Mouse (Mus musculus) gastrocnemius, postnatal 25 days (tissue): ENCODE measurements at regions not wholly inside any gene's neighbourhood (a gene's known extent, or its start where the extent isn't known, plus 50 kb on each side); places are given as distances from the start of the nearest gene placed in this dataset.
A peak's percentile ranks its signal among the peaks of the same experiment; 100 is the strongest.
"Not testable (repeated sequence)": the region's sequence is repeated elsewhere in the genome, so short reads cannot be mapped to it uniquely, and the experiment has no call there.

Experiments used
- DNase-seq: peaks from one replicate; pipeline ENCODE4 v3.0.0; 2022

DNA sequence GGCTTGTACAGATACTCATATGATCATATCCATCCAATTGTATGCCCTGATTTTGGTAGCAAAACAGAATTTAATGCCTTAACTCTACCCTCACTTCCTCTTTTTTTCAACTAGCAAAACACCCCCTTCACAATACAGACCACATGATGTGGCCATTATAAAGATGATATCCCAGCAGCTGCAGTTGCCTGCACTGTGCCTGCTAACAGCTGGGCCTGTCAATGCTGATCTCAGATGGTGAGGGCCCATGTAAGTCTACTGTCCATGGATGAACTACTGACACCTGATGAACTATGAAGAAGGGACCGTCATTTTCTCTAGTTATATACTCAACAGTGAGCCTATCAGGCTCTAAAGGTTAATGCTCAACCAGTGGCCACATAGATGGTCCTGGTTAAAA, 191.8 kb upstream of the Fmr1 start:
- no peak for DNase-seq

DNA sequence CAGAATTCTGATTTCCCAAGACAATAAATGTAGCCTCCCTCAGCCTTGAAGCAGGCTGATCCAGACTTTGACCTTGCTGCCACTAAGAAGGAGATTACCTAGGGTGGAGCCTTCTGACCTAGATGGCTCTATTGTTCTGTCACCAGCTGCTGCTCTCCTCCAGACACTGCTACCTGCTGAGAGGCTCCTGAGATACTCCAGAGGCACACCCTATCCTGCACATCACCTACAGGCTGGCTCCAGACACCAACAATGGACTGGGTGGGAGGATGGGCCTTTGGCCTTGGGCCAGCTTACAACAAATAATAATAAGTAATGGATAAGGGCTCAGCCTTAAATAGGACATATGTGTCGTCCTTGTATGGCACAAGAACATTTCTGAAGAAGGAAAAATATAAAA, 186.3 kb upstream of the Fmr1 start:
- not testable (repeated sequence) for DNase-seq

DNA sequence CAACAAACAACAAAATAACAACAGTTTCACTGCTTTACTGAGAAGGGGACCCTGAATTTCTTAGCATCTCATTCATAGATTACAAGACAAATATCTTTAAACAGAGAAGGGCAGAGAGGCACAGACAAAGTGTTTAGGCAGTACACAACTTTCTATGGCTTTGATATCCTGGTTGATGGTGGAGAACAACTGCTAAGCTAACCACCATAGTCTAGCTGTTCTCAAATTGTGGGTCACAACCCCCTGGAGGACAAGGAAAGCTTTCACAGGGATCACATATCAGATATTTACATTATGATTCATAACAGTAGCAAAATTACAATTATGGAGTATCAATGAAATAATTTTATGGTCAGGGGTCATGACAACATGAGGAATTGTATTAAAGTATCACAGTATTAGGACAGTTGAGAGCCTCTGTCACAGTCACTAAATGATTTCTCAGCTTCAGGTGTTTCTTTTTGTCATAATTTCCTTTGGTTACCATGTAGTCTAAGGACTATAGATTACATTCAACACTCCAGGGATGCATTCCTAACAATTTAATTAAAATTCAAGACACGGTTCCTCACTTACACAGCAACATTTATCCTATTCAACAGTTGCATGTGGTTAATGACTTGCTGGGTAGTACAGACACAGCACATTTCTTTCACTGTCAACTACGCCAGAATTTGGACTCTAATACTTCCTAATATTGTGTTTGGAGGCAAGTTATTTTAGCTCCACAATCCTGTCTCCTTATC, 183.8 kb upstream of the Fmr1 start:
- DNase-seq, result no peak

DNA sequence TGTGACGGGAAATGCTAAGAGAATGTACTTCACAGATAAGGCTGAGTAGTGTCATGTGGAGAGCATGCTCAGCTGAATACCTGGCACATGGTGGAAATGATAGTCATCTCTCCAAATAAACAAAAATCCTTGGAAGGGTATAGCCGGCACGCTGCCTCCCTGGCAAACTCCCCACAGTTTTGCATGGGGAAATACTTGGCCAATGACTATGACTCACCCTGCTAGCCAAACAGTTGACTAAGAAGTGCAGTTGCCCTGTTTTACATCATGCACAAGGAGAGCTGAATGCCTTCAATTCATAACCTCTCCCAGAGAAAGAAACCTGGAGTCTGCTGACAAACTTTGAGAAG, 183.2 kb upstream of the Fmr1 start:
- peak; percentile 37 for DNase-seq

DNA sequence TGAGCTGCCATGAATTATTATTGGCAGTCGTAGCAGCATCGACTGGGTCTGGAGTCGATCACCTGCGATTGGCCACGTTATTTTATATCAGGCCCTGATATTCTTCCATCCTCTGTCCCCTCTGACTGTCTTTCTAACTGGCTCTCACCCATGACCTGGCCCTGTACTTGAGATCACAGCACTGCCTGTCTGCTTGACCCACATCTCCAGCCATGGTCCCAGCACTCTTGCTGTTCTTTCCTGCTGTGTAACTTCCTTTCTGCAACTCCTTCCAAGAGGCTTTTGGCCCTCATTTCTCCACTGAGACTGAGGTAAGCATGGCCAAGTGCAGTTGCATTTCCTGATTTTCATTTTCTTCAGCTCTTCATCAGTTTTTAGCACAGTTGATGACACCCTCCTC, 182.6 kb upstream of the Fmr1 start:
- DNase-seq, result peak; percentile 18

DNA sequence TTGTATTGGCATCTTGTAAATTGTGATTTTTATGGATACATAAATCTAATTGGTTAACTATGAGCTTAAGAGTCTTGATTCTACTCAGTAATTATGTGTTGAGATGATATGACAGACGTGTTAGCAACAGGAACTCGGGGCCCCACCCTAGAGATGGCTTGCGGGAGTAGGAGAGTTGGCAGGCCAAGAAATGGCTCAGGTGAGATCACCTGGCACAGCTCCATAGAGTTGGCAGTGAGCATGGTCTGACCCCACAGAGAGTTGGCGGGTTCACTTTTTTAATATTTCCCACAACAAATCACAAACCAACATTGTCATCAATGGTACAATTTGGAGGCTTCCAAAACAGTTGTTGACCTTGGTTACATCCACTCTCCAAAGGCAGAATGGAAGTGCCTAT, 180.5 kb upstream of the Fmr1 start:
- DNase-seq, result no peak

DNA sequence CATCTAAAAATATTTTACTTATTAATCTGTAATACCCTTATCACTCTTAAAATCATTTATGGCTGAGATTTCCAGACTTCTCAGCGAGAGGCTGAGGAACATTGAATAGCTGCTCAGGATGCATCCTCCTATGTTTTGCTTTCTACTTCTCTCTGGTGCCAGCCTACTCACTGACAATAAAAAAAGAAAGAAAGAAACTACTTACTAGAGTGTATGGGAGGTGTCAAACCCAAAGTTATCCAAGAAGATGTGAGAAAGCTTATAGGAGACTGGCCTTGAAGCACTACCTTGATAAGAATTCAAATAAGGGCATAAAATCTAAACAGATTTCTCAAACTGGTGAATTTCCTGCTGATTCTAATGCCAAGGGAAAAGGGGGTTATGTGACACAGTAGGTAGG, 175.4 kb upstream of the Fmr1 start:
- no peak for DNase-seq

DNA sequence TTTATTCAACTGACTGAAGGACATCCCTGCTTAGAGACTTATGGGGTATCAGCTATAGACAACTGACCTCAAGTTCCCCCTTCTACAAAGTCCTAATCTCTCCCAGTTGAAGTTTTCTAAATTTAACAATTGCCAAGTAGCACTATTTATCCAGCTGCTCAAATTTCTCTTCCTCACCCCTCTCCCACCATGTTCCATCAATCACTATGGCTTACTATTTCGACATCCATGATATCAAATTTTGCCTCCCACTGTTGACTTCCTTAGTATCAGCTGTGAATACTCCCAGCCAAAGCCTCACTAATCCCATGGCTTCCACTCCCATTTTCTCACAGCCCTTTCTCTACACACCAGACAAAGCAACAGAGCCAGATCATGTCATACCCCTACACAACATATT, 170.7 kb upstream of the Fmr1 start:
- no peak for DNase-seq

DNA sequence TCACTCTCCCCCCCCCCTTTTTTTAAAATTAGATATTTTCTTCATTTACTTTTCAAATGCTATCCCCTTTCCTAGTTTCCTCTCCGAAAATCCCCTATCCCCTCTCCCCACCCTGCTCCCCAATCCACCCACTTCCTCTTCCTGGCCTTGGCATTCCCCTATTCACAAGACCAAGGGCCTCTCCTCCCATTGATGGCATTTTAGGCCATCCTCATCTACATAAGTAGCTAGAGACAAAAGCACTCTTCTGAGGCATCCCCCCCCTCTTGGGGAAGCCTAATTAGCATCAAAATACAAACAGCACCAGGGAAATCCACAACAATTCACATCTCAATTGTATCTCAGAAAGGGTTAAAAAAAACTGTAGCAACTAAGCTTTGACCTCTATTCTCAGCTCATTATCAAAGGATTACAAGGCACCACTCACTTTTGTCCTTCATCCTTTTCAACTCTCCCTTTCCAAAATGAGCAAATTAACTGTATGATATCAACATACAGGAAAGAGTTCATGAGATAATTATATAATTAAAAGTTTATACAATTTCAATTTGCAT, 166.1 kb upstream of the Fmr1 start:
- no peak for DNase-seq

DNA sequence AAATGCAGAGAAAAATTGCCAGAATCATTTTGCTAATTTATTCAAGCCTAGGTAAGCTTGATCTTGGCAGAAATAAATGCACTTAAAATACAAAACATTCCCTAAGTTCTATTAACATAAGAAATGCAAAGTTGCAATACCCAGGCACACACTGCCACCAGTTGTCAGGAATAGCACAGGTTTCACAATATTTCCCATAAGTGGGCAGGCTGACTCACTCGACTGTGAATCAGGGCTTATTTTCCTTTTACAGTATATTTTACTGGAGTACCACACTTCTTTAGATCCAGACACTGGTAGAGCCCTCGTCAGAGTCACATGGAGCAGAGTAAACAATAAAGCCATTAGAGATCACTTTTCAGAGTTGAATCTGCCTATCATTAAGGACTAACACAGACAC, 131.8 kb upstream of the Fmr1 start:
- no peak for DNase-seq

DNA sequence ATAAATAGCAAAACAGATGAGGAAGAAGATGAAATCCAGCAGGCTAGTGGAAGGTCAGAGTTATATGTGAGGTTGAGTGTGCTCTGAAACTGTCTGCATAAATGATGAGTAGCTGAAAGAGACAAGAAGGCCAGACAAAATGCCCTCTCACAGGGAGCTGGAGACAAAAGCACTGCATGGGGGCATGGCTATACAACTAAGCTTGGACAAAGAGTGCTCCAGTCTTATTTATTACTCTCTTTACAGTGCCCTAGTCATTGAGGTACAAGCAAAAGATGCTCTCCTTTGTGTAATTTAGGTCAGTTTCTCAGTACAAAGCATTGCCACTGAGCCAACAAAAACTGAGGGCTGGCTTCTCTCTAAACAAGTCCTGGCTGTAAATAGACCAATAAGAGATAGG, 124.3 kb upstream of the Fmr1 start:
- DNase-seq, result no peak

DNA sequence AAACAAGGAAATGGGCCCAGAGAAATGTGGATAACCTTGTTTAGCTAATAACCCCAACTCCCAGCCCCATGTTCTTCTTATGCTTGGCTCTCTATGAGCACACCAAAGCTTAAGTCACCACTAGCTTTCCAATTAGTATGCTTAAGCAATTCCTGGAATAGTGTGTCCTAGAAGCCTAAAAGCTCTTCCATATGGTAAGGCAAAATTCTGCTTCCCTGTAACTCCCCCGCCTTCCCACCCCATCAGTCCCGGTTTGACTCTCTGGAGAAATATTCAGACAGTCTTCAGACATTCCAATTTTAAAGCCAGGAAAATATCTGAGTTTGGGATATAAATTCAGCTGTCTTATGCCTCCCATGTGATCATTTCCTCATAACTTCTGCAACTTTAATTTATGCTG, 120.6 kb upstream of the Fmr1 start:
- no peak for DNase-seq

DNA sequence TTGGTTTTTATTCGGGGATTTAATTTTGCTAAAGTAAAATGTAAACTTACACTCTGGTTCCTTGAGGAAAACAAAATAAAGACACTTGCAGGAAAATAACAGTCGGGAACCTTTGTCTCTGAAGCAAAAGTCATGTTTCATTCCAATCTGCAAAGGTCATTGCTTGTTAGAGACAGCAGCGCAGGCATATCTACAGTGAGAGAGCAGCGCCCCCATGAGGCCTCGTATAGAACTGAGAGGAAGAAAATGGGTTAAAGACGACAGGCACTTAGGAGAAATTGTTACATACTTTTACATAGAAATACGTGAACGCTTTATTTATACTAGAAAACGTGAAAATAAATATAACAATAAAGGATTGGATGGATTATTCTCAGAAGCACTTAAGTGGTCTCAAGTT, 93.1 kb upstream of the Fmr1 start:
- peak; percentile 25 for DNase-seq

DNA sequence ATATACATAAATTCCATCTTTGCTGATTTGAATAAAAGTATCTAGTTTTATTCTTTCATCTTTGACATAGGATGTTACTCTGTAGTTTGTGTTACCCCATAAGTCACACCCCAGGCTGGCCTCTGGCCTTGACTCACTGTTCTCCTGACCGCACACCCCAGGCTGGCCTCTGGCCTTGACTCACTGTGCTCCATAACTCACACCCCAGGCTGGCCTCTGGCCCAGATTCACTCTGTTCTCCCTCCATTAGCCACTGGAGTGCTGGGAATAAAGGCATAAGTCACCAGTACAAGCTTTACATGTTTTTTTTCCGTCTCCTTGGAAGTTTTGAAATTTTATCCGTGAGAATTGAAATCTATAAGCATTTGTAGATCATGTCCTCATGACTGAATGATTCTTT, 56.2 kb upstream of the Fmr1 start:
- DNase-seq, result no peak
